Mouse (Mus musculus) CH12.LX (cell line): ENCODE data around the gene Olfr1352. TPM values are rescaled to one million over a fixed set of nuclear protein-coding genes. Genes with fewer than 3 reads are reported as not detected.

Experiments used
- DNase-seq: peaks from one replicate; pipeline ENCODE4 v3.0.0-alpha.2; 2013; ENCODE audit errors: extremely low read depth
- H3K27ac ChIP-seq: 2 replicates; pipeline ENCODE4 v1.5.1; 2012; ENCODE audit warnings: low read depth, mild to moderate bottlenecking, control low read depth, moderate library complexity; ENCODE audit not compliant: insufficient read depth
- H3K27me3 ChIP-seq: replicated peaks from 2 replicates; pipeline ENCODE3; 2012; ENCODE audit warnings: inconsistent platforms
- H3K36me3 ChIP-seq, 2 experiments: replicated peaks in 1 of 2; 2 replicates each; pipeline versions ENCODE3 to v1.6.1; 2012; ENCODE audit warnings: inconsistent platforms in 1 of 2, low read length in 1 of 2, mild to moderate bottlenecking in 1 of 2, mixed read lengths in 1 of 2, moderate library complexity in 1 of 2; ENCODE audit not compliant: control insufficient read depth in 1 of 2, insufficient read depth in 1 of 2
- H3K4me1 ChIP-seq, 2 experiments: 2 replicates each; pipeline ENCODE4 v1.6.1; 2012; ENCODE audit warnings: inconsistent platforms in 1 of 2, moderate library complexity in 1 of 2; ENCODE audit not compliant: insufficient read depth in 2 of 2, control insufficient read depth in 1 of 2
- H3K4me2 ChIP-seq: 2 replicates; pipeline ENCODE4 v1.6.1; 2012; ENCODE audit warnings: low read depth, mild to moderate bottlenecking, control low read depth; ENCODE audit not compliant: poor library complexity, insufficient read depth, severe bottlenecking
- H3K4me3 ChIP-seq, 3 experiments: fragments of 150-350 bp in 1 of 3; sonication (generic) in 1 of 3; replicated peaks in 1 of 3; 2 replicates each; pipeline versions ENCODE3 to v1.5.1; 2011 to 2012; ENCODE audit warnings: low read depth in 2 of 3, low read length in 2 of 3, mild to moderate bottlenecking in 2 of 3, moderate library complexity in 2 of 3, control low read depth in 1 of 3, improper control_type of control experiment in 1 of 3, inconsistent platforms in 1 of 3, mixed read lengths in 1 of 3; ENCODE audit not compliant: poor library complexity in 1 of 3
- H3K79me2 ChIP-seq: replicated peaks from 2 replicates; pipeline ENCODE4 v1.6.1; 2012; ENCODE audit warnings: mild to moderate bottlenecking, moderate library complexity; ENCODE audit not compliant: control insufficient read depth, poor library complexity, insufficient read depth, severe bottlenecking; ENCODE audit errors: extremely low read depth
- H3K9ac ChIP-seq: 2 replicates; pipeline ENCODE4 v1.6.1; 2012; ENCODE audit warnings: low read depth, mild to moderate bottlenecking, control low read depth, moderate library complexity; ENCODE audit not compliant: insufficient read depth
- H3K9me3 ChIP-seq: replicated peaks from 2 replicates; pipeline ENCODE3; 2012; ENCODE audit warnings: low read length, inconsistent platforms, mixed read lengths
- BHLHE40 ChIP-seq: IDR thresholded peaks from 2 replicates; pipeline ENCODE4 v1.6.1; 2011; ENCODE audit warnings: mild to moderate bottlenecking, low read depth, low read length, improper control_type of control experiment
- CHD2 ChIP-seq: IDR thresholded peaks from 2 replicates; pipeline ENCODE4 v1.6.1; 2011; ENCODE audit warnings: low read length, improper control_type of control experiment
- CTCF ChIP-seq, 2 experiments: IDR thresholded peaks in 1 of 2; conservative IDR thresholded peaks in 1 of 2; 2 replicates each; pipeline ENCODE4 v1.5.1; 2011 to 2012; ENCODE audit warnings: low read depth in 2 of 2, low read length in 2 of 2, improper control_type of control experiment in 1 of 2, inconsistent platforms in 1 of 2, mild to moderate bottlenecking in 1 of 2, moderate library complexity in 1 of 2
- E2F4 ChIP-seq: IDR thresholded peaks from 2 replicates; pipeline ENCODE4 v1.6.1; 2011; ENCODE audit warnings: low read depth, low read length, improper control_type of control experiment; ENCODE audit not compliant: insufficient replicate concordance
- GABPA ChIP-seq: IDR thresholded peaks from 2 replicates; pipeline ENCODE4 v1.6.1; 2012; ENCODE audit warnings: low read depth, low read length, improper control_type of control experiment, inconsistent platforms; ENCODE audit not compliant: insufficient replicate concordance
- IRF4 ChIP-seq: IDR thresholded peaks from 2 replicates; pipeline ENCODE4 v1.6.1; 2014; ENCODE audit warnings: low read depth, mild to moderate bottlenecking, inconsistent platforms, low read length, improper control_type of control experiment
- JUN ChIP-seq: IDR thresholded peaks from 2 replicates; pipeline ENCODE4 v1.6.1; 2011; ENCODE audit warnings: low read depth, mild to moderate bottlenecking, low read length, improper control_type of control experiment, moderate library complexity; ENCODE audit not compliant: insufficient read depth
- JUND ChIP-seq: conservative IDR thresholded peaks from 2 replicates; pipeline ENCODE4 v1.6.1; 2011; ENCODE audit warnings: low read depth, low read length, improper control_type of control experiment
- KAT2A ChIP-seq: IDR thresholded peaks from 2 replicates; pipeline ENCODE4 v1.6.1; 2012; ENCODE audit warnings: low read length, improper control_type of control experiment, inconsistent platforms; ENCODE audit not compliant: insufficient replicate concordance
- MAFK ChIP-seq: IDR thresholded peaks from 2 replicates; pipeline ENCODE4 v1.6.1; 2011; ENCODE audit warnings: low read length, improper control_type of control experiment; ENCODE audit not compliant: insufficient replicate concordance
- MAZ ChIP-seq: IDR thresholded peaks from 2 replicates; pipeline ENCODE4 v1.6.1; 2012; ENCODE audit warnings: low read depth, mild to moderate bottlenecking, inconsistent platforms, low read length, improper control_type of control experiment, moderate library complexity
- MEF2A ChIP-seq: IDR thresholded peaks from 2 replicates; pipeline ENCODE4 v1.6.1; 2014; ENCODE audit warnings: low read depth, mild to moderate bottlenecking, inconsistent platforms, low read length, improper control_type of control experiment, borderline replicate concordance
- MXI1 ChIP-seq: IDR thresholded peaks from 2 replicates; pipeline ENCODE4 v1.6.1; 2011; ENCODE audit warnings: mild to moderate bottlenecking, low read depth, low read length, improper control_type of control experiment
- NELFE ChIP-seq: IDR thresholded peaks from 2 replicates; pipeline ENCODE4 v1.6.1; 2011; ENCODE audit warnings: low read depth, low read length, improper control_type of control experiment
- POLR2AphosphoS2 ChIP-seq: IDR thresholded peaks from 2 replicates; pipeline ENCODE4 v1.6.1; 2011; ENCODE audit warnings: low read depth, low read length, improper control_type of control experiment
- RCOR1 ChIP-seq: conservative IDR thresholded peaks from 2 replicates; pipeline ENCODE4 v1.6.1; 2012; ENCODE audit warnings: low read depth, mild to moderate bottlenecking, inconsistent platforms, low read length, improper control_type of control experiment
- SIN3A ChIP-seq: IDR thresholded peaks from 2 replicates; pipeline ENCODE4 v1.6.1; 2012; ENCODE audit warnings: low read length, improper control_type of control experiment, inconsistent platforms
- SMC3 ChIP-seq: IDR thresholded peaks from 2 replicates; pipeline ENCODE4 v1.6.1; 2011; ENCODE audit warnings: low read depth, low read length, improper control_type of control experiment
- TCF12 ChIP-seq: IDR thresholded peaks from 2 replicates; pipeline ENCODE4 v1.6.1; 2014; ENCODE audit warnings: low read depth, mild to moderate bottlenecking, inconsistent platforms, low read length, improper control_type of control experiment
- UBTF ChIP-seq: IDR thresholded peaks from 2 replicates; pipeline ENCODE4 v1.6.1; 2012; ENCODE audit warnings: low read depth, mild to moderate bottlenecking, inconsistent platforms, low read length, improper control_type of control experiment, moderate library complexity
- ZKSCAN1 ChIP-seq: IDR thresholded peaks from 2 replicates; pipeline ENCODE4 v1.6.1; 2012; ENCODE audit warnings: low read depth, inconsistent platforms, low read length, improper control_type of control experiment, borderline replicate concordance
- ZMIZ1 ChIP-seq: IDR thresholded peaks from 2 replicates; pipeline ENCODE4 v1.6.1; 2012; ENCODE audit warnings: low read depth, mild to moderate bottlenecking, inconsistent platforms, low read length, improper control_type of control experiment
- dilution Hi-C: fragments of 300-500 bp; cut with MboI; formaldehyde crosslinking; loops from 2 replicates; pipeline ENCODE4 v1.14.3; 2020; ENCODE audit warnings: low sequenced_read_pairs; ENCODE audit not compliant: extremely low pct_unique_long_range_greater_than_20kb, extremely low pct_ligation_motif_present
- in situ Hi-C: fragments of 300-500 bp; cut with MboI; formaldehyde crosslinking; loops from 3 replicates; pipeline ENCODE4 v1.14.3; 2019; ENCODE audit warnings: low sequenced_read_pairs, low pct_ligation_motif_present, low pct_unique_long_range_greater_than_20kb, mixed read lengths
- polyA plus RNA-seq: library from polyadenylated mRNA; unstranded; fragments of >175 nt; gene quantifications from 2 replicates; pipeline ENCODE4 v1.2.1, GENCODE M21; 2012; ENCODE audit warnings: low read depth; ENCODE audit not compliant: insufficient read length
- total RNA-seq, 2 experiments: library from RNA; depleted of rRNA; stranded (reverse); fragments of 300-350 nt in 1 of 2; fragments of >200 nt in 1 of 2; gene quantifications; 2 replicates each; pipeline ENCODE4 v1.2.3; 2012 to 2014

Gene Olfr1352
- total and polyA plus RNA-seq, 3 experiments = not detected

DNA sequence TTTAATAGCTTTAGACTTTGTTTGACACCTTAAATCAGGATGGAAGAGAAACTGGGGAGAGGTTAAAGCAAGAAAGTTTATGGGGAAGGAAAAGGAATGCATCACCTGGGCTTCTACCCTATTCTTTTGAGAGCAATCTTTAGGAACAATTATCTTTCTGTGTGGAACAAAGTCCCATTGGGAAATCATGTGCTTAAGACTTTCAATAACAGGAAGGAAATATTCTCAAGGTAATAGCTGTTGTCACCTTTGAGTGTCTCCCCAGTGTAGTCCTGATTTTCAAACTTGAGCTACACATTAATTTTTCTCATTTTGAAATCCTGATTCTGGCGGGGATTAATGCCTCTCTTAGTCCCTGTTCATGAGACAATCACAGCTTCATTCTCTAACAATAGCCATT lies 31.3 kb downstream of the Olfr1352 start, which contains the start of gene Olfr1351:
Gene Olfr1351, plus strand, starts transcription at position 301 of the 400 bp plus-strand sequence.
- no peak within 1 kb of the TSS for H3K9ac ChIP-seq
- TF ChIP-seq UBTF (no peak), NELFE (no peak), RCOR1 (no peak), IRF4 (no peak), KAT2A (no peak), MXI1 (no peak), SMC3 (no peak), E2F4 (no peak), CTCF (conservative IDR thresholded peaks at IDR 0.05 in 1 of 2, IDR thresholded peaks at IDR 0.05 in 1 of 2; ENCODE audit: low read depth in 2 of 2, low read length in 2 of 2) (no peak), ZKSCAN1 (no peak), JUND (no peak), SIN3A (no peak), TCF12 (no peak), MEF2A (no peak), BHLHE40 (no peak), MAFK (no peak), POLR2AphosphoS2 (no peak), JUN (no peak)
- H3K4me2 ChIP-seq = no peak within 1 kb of the TSS
- in situ Hi-C loops = no loop called here
- no peaks in the 10 kb centered on the region for H3K4me1 ChIP-seq
- H3K4me3 ChIP-seq = no peak within 1 kb of the TSS
- no peak within 1 kb of the TSS for H3K27ac ChIP-seq
- no peaks in the 10 kb centered on the region for H3K79me2 ChIP-seq
- dilution Hi-C loops = no loop called here
- no peaks in the 10 kb centered on the region for H3K36me3 ChIP-seq
- H3K27me3 ChIP-seq = peaks cover 2% of the 10 kb centered on the region
- DNase-seq = no peak
- H3K9me3 ChIP-seq = peaks cover 2% of the 10 kb centered on the region

DNA sequence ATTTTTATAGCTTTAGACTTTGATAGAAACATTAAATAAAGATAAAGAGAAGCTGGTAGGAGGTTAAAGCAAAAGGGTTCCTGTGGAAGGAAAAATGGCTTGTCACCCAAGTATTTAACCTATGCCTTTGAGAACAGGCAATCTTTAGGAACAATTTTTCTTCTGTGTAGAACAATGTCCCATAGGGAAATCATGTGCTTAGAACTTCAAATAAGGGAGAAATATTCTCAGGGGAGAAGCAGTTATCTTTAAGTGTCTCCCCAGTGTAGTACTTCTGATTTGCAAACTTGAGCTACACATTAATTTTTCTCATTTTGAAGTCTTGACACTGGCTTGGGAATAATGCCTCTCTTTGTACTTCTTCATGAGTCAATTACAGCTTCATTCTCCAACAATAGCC lies 47.6 kb downstream of the Olfr1352 start, which contains the start of gene Olfr57:
Gene Olfr57, plus strand, starts transcription at position 301 of the 400 bp plus-strand sequence.
- H3K9ac ChIP-seq = no peak within 1 kb of the TSS
- dilution Hi-C loops (no loop called here), in situ Hi-C loops (no loop called here)
- no peaks in the 10 kb centered on the region for H3K36me3 ChIP-seq
- no peak for DNase-seq
- no peaks in the 10 kb centered on the region for H3K27me3 ChIP-seq
- no peaks in the 10 kb centered on the region for H3K4me1 ChIP-seq
- no peak within 1 kb of the TSS for H3K4me2 ChIP-seq
- no peak within 1 kb of the TSS for H3K27ac ChIP-seq
- H3K9me3 ChIP-seq = no peaks in the 10 kb centered on the region
- TF ChIP-seq MAZ (no peak), MAFK (no peak), ZMIZ1 (no peak), E2F4 (no peak), CHD2 (no peak), GABPA (no peak), TCF12 (no peak)
- H3K79me2 ChIP-seq = no peaks in the 10 kb centered on the region
- no peak within 1 kb of the TSS for H3K4me3 ChIP-seq

Other genes with a start within 250 kb of the Olfr1352 start
- gene Ccdc105, start 228.0 kb upstream of the Olfr1352 start, total RNA-seq (2012; rRNA removed) = not detected in 2 replicates
- not detected in 2 replicates for gene Ccdc105, start 228.0 kb upstream of the Olfr1352 start, total RNA-seq (2014; rRNA removed)
- not detected in 2 replicates for gene Ccdc105, start 228.0 kb upstream of the Olfr1352 start, polyA plus RNA-seq
- gene Slc1a6, start 200.6 kb upstream of the Olfr1352 start, total RNA-seq (2012; rRNA removed) = 0.04 TPM in 1 of 2 replicates, not detected in the other
- not detected in 2 replicates for gene Slc1a6, start 200.6 kb upstream of the Olfr1352 start, total RNA-seq (2014; rRNA removed)
- not detected in 2 replicates for gene Slc1a6, start 200.6 kb upstream of the Olfr1352 start, polyA plus RNA-seq
- gene Olfr1356, start 128.9 kb upstream of the Olfr1352 start, total RNA-seq (2012; rRNA removed) = not detected in 2 replicates
- gene Olfr1356, start 128.9 kb upstream of the Olfr1352 start, total RNA-seq (2014; rRNA removed) = not detected in 2 replicates
- gene Olfr1356, start 128.9 kb upstream of the Olfr1352 start, polyA plus RNA-seq = not detected in 2 replicates
- gene Olfr1355, start 105.5 kb upstream of the Olfr1352 start, total RNA-seq (2012; rRNA removed) = not detected in 2 replicates
- gene Olfr1355, start 105.5 kb upstream of the Olfr1352 start, total RNA-seq (2014; rRNA removed) = not detected in 2 replicates
- gene Olfr1355, start 105.5 kb upstream of the Olfr1352 start, polyA plus RNA-seq = not detected in 2 replicates
- not detected in 2 replicates for gene Olfr1354, start 67.9 kb upstream of the Olfr1352 start, total RNA-seq (2012; rRNA removed)
- gene Olfr1354, start 67.9 kb upstream of the Olfr1352 start, total RNA-seq (2014; rRNA removed) = not detected in 2 replicates
- gene Olfr1354, start 67.9 kb upstream of the Olfr1352 start, polyA plus RNA-seq = not detected in 2 replicates
- not detected in 2 replicates for gene Olfr8, start 30.4 kb upstream of the Olfr1352 start, total RNA-seq (2012; rRNA removed)
- not detected in 2 replicates for gene Olfr8, start 30.4 kb upstream of the Olfr1352 start, total RNA-seq (2014; rRNA removed)
- gene Olfr8, start 30.4 kb upstream of the Olfr1352 start, polyA plus RNA-seq = not detected in 2 replicates
- gene Olfr1353, start 17.7 kb upstream of the Olfr1352 start, total RNA-seq (2012; rRNA removed) = not detected in 2 replicates
- gene Olfr1353, start 17.7 kb upstream of the Olfr1352 start, total RNA-seq (2014; rRNA removed) = not detected in 2 replicates
- gene Olfr1353, start 17.7 kb upstream of the Olfr1352 start, polyA plus RNA-seq = not detected in 2 replicates
- not detected in 2 replicates for gene Olfr1351, start 31.4 kb downstream of the Olfr1352 start, total RNA-seq (2012; rRNA removed)
- not detected in 2 replicates for gene Olfr1351, start 31.4 kb downstream of the Olfr1352 start, total RNA-seq (2014; rRNA removed)
- gene Olfr1351, start 31.4 kb downstream of the Olfr1352 start, polyA plus RNA-seq = not detected in 2 replicates
- not detected in 2 replicates for gene Olfr57, start 47.7 kb downstream of the Olfr1352 start, total RNA-seq (2012; rRNA removed)
- gene Olfr57, start 47.7 kb downstream of the Olfr1352 start, total RNA-seq (2014; rRNA removed) = not detected in 2 replicates
- gene Olfr57, start 47.7 kb downstream of the Olfr1352 start, polyA plus RNA-seq = not detected in 2 replicates
- gene 2610008E11Rik, start 116.5 kb downstream of the Olfr1352 start, total RNA-seq (2012; rRNA removed) = 3.5 TPM in 2 replicates
- 3.0 and 3.8 TPM in 2 replicates for gene 2610008E11Rik, start 116.5 kb downstream of the Olfr1352 start, total RNA-seq (2014; rRNA removed)
- gene 2610008E11Rik, start 116.5 kb downstream of the Olfr1352 start, polyA plus RNA-seq = 2.2 and 2.3 TPM in 2 replicates
- not detected in 2 replicates for gene Vmn2r80, start 167.7 kb downstream of the Olfr1352 start, total RNA-seq (2012; rRNA removed)
- gene Vmn2r80, start 167.7 kb downstream of the Olfr1352 start, total RNA-seq (2014; rRNA removed) = not detected in 2 replicates
- not detected in 2 replicates for gene Vmn2r80, start 167.7 kb downstream of the Olfr1352 start, polyA plus RNA-seq